Mouse (Mus musculus) kidney, postnatal 25 days (tissue): ENCODE data around the gene Pkd1l3.

Source experiments
- DNase-seq, 2 experiments: peaks; one replicate each; pipeline ENCODE4 v3.0.0; 2021; ENCODE audit warnings: mixed read lengths in 2 of 2

Gene Pkd1l3

GRCm38 (mm10) chr8:109704565-109705319, 90.4 kb downstream of the Pkd1l3 start:
- DNase-seq = no peak

- DNase-seq = peak; percentile 96 to 97
These were observed 91.2 kb downstream of the Pkd1l3 start, which contains the start of gene Zfp821 for GRCm38 (mm10) chr8:109705320-109706075. TSS of gene Zfp821 (plus strand) at chr8:109705546.

- DNase-seq = no peak
These were observed 92.0 kb downstream of the Pkd1l3 start for GRCm38 (mm10) chr8:109706076-109706873.

- peak; percentile 89 to 93 for DNase-seq
These were observed 92.5 kb downstream of the Pkd1l3 start for GRCm38 (mm10) chr8:109706874-109707237.

- DNase-seq = no peak
These were observed 93.6 kb downstream of the Pkd1l3 start for GRCm38 (mm10) chr8:109707921-109708320.

DNA sequence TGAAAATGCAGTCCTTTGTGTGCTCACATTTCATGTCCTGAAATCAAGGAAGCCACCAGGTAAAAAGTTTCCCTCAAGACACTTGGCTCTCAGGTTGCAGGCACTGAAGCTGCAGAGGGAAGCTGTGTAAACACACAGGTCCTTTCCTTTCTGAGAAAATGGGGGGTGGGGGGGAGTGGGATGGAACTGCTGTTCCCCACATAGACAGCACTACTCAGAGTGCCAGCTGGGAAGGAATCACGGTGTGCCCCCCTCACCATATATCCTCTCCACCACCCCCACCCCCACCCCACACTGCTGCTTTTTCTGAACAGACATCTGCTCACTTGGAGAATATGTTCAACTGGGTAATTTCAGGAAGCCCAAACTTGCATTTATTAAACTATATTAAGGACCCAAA, 98.2 kb downstream of the Pkd1l3 start:
- DNase-seq = no peak

DNA sequence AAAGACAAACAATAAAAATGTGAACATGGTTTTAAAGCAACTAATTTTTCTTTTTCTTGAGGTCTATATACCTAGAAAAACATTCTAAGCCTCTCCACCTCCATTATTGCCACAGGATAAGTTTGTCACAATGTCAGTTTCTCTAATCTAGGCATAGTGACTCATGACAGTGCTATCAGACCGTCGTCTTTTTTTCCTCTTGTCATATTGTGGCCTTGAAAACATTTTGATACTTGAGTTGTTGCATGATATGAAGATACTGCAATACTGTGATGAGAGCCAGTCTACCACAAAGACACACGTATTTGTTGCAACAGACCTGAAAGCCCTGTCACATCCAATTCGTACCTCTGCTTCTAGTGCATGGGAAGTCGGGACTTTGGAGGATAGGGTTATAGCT, 100.6 kb downstream of the Pkd1l3 start:
- DNase-seq = no peak
